Mouse (Mus musculus): ENCODE measurements around the gene Ldb3. TPM values are rescaled to one million over a fixed set of nuclear protein-coding genes. Genes with fewer than 3 reads are reported as not detected.

Ldb3 gene
- polyA plus RNA-seq, 1 experiment: 1.1 TPM

- under 1% methylated on average over 55 of the region's 55 CpGs for WGBS
- H3K27ac ChIP-seq (ENCODE audit: control insufficient read depth, insufficient read depth, low read depth, low read length, poor library complexity): no peak overlapping the region
Measured at GRCm38 (mm10) chr14:34549004-34549671, 39.3 kb downstream of the Ldb3 start.

GRCm38 (mm10) chr14:34548391-34549001, 40.0 kb downstream of the Ldb3 start:
- H3K27ac ChIP-seq (ENCODE audit: control insufficient read depth, insufficient read depth, low read depth, low read length, poor library complexity): no peak overlapping the region
- H3K4me3 ChIP-seq (replicated peaks; ENCODE audit: control insufficient read depth, low read depth, low read length): peak overlapping the region; percentile 14
- H3K4me1 ChIP-seq (ENCODE audit: control insufficient read depth, insufficient read depth, low read length): no peaks in the 10 kb centered on the region; the same call in 1 of the 2 replicates
- WGBS: 2% methylated on average over 27 of the region's 27 CpGs
- TF ChIP-seq CTCF (IDR thresholded peaks at IDR 0.05; ENCODE audit: control insufficient read depth, insufficient read depth, low read length) (no peak), POLR2A (IDR thresholded peaks at IDR 0.05; ENCODE audit: borderline replicate concordance, control insufficient read depth, low read depth, low read length) (no peak)

More at GRCm38 (mm10) chr14:34549004-34549671, 39.3 kb downstream of the Ldb3 start:
- TF ChIP-seq CTCF (IDR thresholded peaks at IDR 0.05; ENCODE audit: control insufficient read depth, insufficient read depth, low read length): peak; percentile 63
- TF ChIP-seq POLR2A (IDR thresholded peaks at IDR 0.05; ENCODE audit: borderline replicate concordance, control insufficient read depth, low read depth, low read length): no peak
- H3K4me1 ChIP-seq (ENCODE audit: control insufficient read depth, insufficient read depth, low read length): no peaks in the 10 kb centered on the region; the same call in 1 of the 2 replicates
- H3K4me3 ChIP-seq (replicated peaks; ENCODE audit: control insufficient read depth, low read depth, low read length): peak overlapping the region; percentile 34

- WGBS: 67% methylated on average over 2 of the region's 2 CpGs
- TF ChIP-seq POLR2A (IDR thresholded peaks at IDR 0.05; ENCODE audit: borderline replicate concordance, control insufficient read depth, low read depth, low read length): no peak
- TF ChIP-seq CTCF (IDR thresholded peaks at IDR 0.05; ENCODE audit: control insufficient read depth, insufficient read depth, low read length): no peak
- Histone ChIP-seq H3K27ac (ENCODE audit: control insufficient read depth, insufficient read depth, low read depth, low read length, poor library complexity) (no peak overlapping the region), H3K4me1 (ENCODE audit: control insufficient read depth, insufficient read depth, low read length) (no peaks in the 10 kb centered on the region; the same call in 1 of the 2 replicates), H3K4me3 (replicated peaks; ENCODE audit: control insufficient read depth, low read depth, low read length) (no peak overlapping the region)
Measured at GRCm38 (mm10) chr14:34544545-34544944, 43.9 kb downstream of the Ldb3 start.

- no peak overlapping the region for H3K4me3 ChIP-seq (replicated peaks; ENCODE audit: control insufficient read depth, low read depth, low read length)
- no peaks in the 10 kb centered on the region; the same call in 1 of the 2 replicates for H3K4me1 ChIP-seq (ENCODE audit: control insufficient read depth, insufficient read depth, low read length)
- no peak overlapping the region for H3K27ac ChIP-seq (ENCODE audit: control insufficient read depth, insufficient read depth, low read depth, low read length, poor library complexity)
- WGBS: 85% methylated on average over 6 of the region's 6 CpGs
- TF ChIP-seq POLR2A (IDR thresholded peaks at IDR 0.05; ENCODE audit: borderline replicate concordance, control insufficient read depth, low read depth, low read length) (no peak), CTCF (IDR thresholded peaks at IDR 0.05; ENCODE audit: control insufficient read depth, insufficient read depth, low read length) (no peak)
Measured at GRCm38 (mm10) chr14:34544001-34544400, 44.5 kb downstream of the Ldb3 start.

GRCm38 (mm10) chr14:34543596-34543995, 44.9 kb downstream of the Ldb3 start:
- no peak overlapping the region for H3K4me3 ChIP-seq (replicated peaks; ENCODE audit: control insufficient read depth, low read depth, low read length)
- no peak overlapping the region for H3K27ac ChIP-seq (ENCODE audit: control insufficient read depth, insufficient read depth, low read depth, low read length, poor library complexity)
- H3K4me1 ChIP-seq (ENCODE audit: control insufficient read depth, insufficient read depth, low read length): no peaks in the 10 kb centered on the region; the same call in 1 of the 2 replicates
- TF ChIP-seq POLR2A (IDR thresholded peaks at IDR 0.05; ENCODE audit: borderline replicate concordance, control insufficient read depth, low read depth, low read length) (no peak), CTCF (IDR thresholded peaks at IDR 0.05; ENCODE audit: control insufficient read depth, insufficient read depth, low read length) (no peak)
- 75% methylated on average over 6 of the region's 6 CpGs for WGBS

- TF ChIP-seq CTCF (IDR thresholded peaks at IDR 0.05; ENCODE audit: control insufficient read depth, insufficient read depth, low read length): no peak
- TF ChIP-seq POLR2A (IDR thresholded peaks at IDR 0.05; ENCODE audit: borderline replicate concordance, control insufficient read depth, low read depth, low read length): no peak
- Histone ChIP-seq H3K4me3 (replicated peaks; ENCODE audit: control insufficient read depth, low read depth, low read length) (no peak overlapping the region), H3K27ac (ENCODE audit: control insufficient read depth, insufficient read depth, low read depth, low read length, poor library complexity) (no peak overlapping the region), H3K4me1 (ENCODE audit: control insufficient read depth, insufficient read depth, low read length) (no peaks in the 10 kb centered on the region)
- 82% methylated on average over 5 of the region's 5 CpGs for WGBS
Measured at GRCm38 (mm10) chr14:34541896-34542295, 46.6 kb downstream of the Ldb3 start.

GRCm38 (mm10) chr14:34540685-34541162, 47.8 kb downstream of the Ldb3 start:
- Histone ChIP-seq H3K4me3 (replicated peaks; ENCODE audit: control insufficient read depth, low read depth, low read length) (no peak overlapping the region), H3K27ac (ENCODE audit: control insufficient read depth, insufficient read depth, low read depth, low read length, poor library complexity) (no peak overlapping the region), H3K4me1 (ENCODE audit: control insufficient read depth, insufficient read depth, low read length) (no peaks in the 10 kb centered on the region)
- 9% methylated on average over 17 of the region's 17 CpGs for WGBS
- TF ChIP-seq POLR2A (IDR thresholded peaks at IDR 0.05; ENCODE audit: borderline replicate concordance, control insufficient read depth, low read depth, low read length): no peak
- TF ChIP-seq CTCF (IDR thresholded peaks at IDR 0.05; ENCODE audit: control insufficient read depth, insufficient read depth, low read length): no peak

- Histone ChIP-seq H3K4me1 (ENCODE audit: control insufficient read depth, insufficient read depth, low read length) (no peaks in the 10 kb centered on the region), H3K4me3 (replicated peaks; ENCODE audit: control insufficient read depth, low read depth, low read length) (no peak overlapping the region), H3K27ac (ENCODE audit: control insufficient read depth, insufficient read depth, low read depth, low read length, poor library complexity) (no peak overlapping the region)
- TF ChIP-seq CTCF (IDR thresholded peaks at IDR 0.05; ENCODE audit: control insufficient read depth, insufficient read depth, low read length) (no peak), POLR2A (IDR thresholded peaks at IDR 0.05; ENCODE audit: borderline replicate concordance, control insufficient read depth, low read depth, low read length) (no peak)
- WGBS: 74% methylated on average over 4 of the region's 4 CpGs
Measured at GRCm38 (mm10) chr14:34535883-34536282, 52.6 kb downstream of the Ldb3 start.

All from bone marrow, adult 2 months (tissue).